Mouse (Mus musculus) liver, embryonic 14 days (tissue): Measurements from ENCODE around the gene Nmi. TPM values are rescaled to one million over a fixed set of nuclear protein-coding genes. Genes with fewer than 3 reads are reported as not detected.

Experiments used
- polyA plus RNA-seq: library from polyadenylated mRNA; depleted of rRNA; stranded (reverse); fragments of >200 nt; gene quantifications from 2 replicates; pipeline ENCODE4 v1.2.3, GENCODE M21; 2012; rRNA removed

Gene Nmi
- polyA plus RNA-seq: 6.2 and 7.8 TPM in 2 replicates

GRCm38 (mm10) chr2:51973410-51973968 is at the start of gene Nmi:
TSS of gene Nmi (minus strand) at chr2:51973494.

GRCm38 (mm10) chr2:51934574-51935334 is 38.5 kb downstream of the Nmi start, which contains the start of gene Rbm43:
TSS of gene Rbm43 (minus strand) at chr2:51935163.

Other genes with a start within 250 kb of the Nmi start
- gene Rbm43, start 38.3 kb downstream of the Nmi start, polyA plus RNA-seq: 13.4 and 16.1 TPM in 2 replicates
- 0.06 and 0.10 TPM in 2 replicates for gene Tnfaip6, start 64.5 kb upstream of the Nmi start, polyA plus RNA-seq
- gene Rif1, start 99.3 kb upstream of the Nmi start, polyA plus RNA-seq: 11.6 and 14.2 TPM in 2 replicates